Mouse (Mus musculus) myocyte (in vitro differentiated cells): Measurements from ENCODE around the gene Slc25a22.

ENCODE experiments used
- MYOD1 ChIP-seq, 3 experiments: IDR thresholded peaks; one replicate each; pipeline ENCODE4 v1.6.1; 2011; ENCODE audit warnings: control low read depth in 2 of 3, low read depth in 2 of 3, mild to moderate bottlenecking in 2 of 3, moderate library complexity in 1 of 3; ENCODE audit not compliant: insufficient read length in 2 of 3, control insufficient read depth in 1 of 3
- USF1 ChIP-seq: IDR thresholded peaks from one replicate; pipeline ENCODE4 v1.6.1; 2011; ENCODE audit warnings: low read depth, mild to moderate bottlenecking, control low read depth, moderate library complexity

- TF ChIP-seq MYOD1 (IDR thresholded peaks at IDR 0.05; ENCODE audit: control insufficient read depth in 1 of 3, insufficient read length in 2 of 3, low read depth in 2 of 3) (no peak), USF1 (no peak)
Measured at GRCm38 (mm10) chr7:141411667-141412066, 26.0 kb downstream of the Slc25a22 start.
